Mouse (Mus musculus): ENCODE data around the gene Dbi.

GRCm38 (mm10) chr1:120074307-120074702 is 46.6 kb downstream of the Dbi start:
- no peak for TF ChIP-seq CTCF (IDR thresholded peaks at IDR 0.05; ENCODE audit: low read depth, low read length)
- TF ChIP-seq TAL1 (conservative IDR thresholded peaks at IDR 0.05; ENCODE audit: low read depth, low read length) = no peak

Data from G1E (cell line).